Mouse (Mus musculus): Measurements from ENCODE around the gene Ccdc148. TPM values are rescaled to one million over a fixed set of nuclear protein-coding genes. Genes with fewer than 3 reads are reported as not detected.

Gene Ccdc148
- polyA plus RNA-seq, 1 experiment from 2014 or later, result 6.3 TPM

DNA sequence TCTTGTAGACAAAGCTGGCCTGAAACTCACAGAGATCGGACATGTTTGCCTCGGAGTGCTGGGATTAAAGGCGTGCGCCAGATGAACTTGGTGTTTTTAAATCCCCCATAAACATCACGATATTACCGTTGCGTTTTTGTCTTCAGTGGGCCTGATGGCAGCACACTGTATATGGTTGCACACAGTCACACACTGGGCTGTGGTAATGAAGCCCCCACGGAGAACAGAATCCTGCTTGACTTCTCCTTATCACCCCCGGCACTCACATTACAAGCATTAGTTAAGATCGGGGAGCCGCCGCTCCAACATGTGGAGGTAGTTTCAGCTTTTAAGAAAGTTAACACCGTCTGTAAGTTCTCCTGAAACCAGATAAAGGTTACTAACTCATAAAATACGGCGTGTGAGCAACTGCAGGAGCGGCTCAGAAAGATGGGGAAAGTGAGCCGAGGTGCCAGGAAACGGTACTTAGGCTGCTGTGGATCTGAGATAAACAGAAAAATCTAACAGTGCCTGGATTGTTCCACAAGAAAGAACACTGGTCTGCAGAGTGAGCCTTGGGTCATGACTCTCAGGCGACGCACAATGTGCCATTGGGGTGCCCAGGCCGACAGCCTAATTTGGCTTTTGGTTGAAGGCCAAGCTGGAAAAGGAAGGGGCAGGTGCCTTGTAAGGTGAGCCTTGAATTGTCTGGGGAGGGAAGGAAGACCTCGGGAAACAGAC lies 117.0 kb downstream of the Ccdc148 start:
- WGBS, result 76% methylated on average over 22 of the region's 22 CpGs
- H3K4me1 ChIP-seq, result peaks cover 5% of the 10 kb centered on the region; the same call in 1 of the 2 replicates
- H3K9me3 ChIP-seq (replicated peaks), result no peaks in the 10 kb centered on the region
- H3K27me3 ChIP-seq (replicated peaks), result no peaks in the 10 kb centered on the region
- H3K9ac ChIP-seq (replicated peaks), result no peak overlapping the region
- no peaks in the 10 kb centered on the region for H3K36me3 ChIP-seq
- no peak for ATAC-seq (ENCODE audit: low FRiP score)
- H3K27ac ChIP-seq (replicated peaks), result no peak overlapping the region
- no peak overlapping the region for H3K4me3 ChIP-seq (replicated peaks)
- H3K4me2 ChIP-seq, result no peak overlapping the region

DNA sequence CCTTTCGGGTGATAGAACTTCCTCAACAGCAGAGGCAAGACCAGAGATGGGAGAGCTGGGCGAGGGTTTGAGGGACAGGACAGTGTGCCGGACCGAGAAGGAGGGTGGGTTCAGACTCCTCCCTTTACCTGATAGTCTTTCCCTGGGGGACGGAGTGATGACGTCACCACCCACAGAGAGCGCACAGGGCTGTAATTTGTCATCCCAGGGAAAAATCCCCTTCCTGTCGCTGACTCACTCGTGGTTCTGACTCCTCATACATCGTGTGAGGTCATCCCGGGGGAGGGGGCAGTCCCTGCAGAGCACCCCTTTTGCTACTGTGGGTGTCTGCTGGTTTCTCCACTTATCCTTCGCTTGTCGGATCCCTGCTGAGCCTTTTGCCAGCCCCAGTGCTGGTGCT lies 117.9 kb downstream of the Ccdc148 start:
- ATAC-seq (ENCODE audit: low FRiP score), result peak; percentile 47; the same call in 1 of the 2 replicates
- WGBS, result 62% methylated on average over 13 of the region's 13 CpGs

DNA sequence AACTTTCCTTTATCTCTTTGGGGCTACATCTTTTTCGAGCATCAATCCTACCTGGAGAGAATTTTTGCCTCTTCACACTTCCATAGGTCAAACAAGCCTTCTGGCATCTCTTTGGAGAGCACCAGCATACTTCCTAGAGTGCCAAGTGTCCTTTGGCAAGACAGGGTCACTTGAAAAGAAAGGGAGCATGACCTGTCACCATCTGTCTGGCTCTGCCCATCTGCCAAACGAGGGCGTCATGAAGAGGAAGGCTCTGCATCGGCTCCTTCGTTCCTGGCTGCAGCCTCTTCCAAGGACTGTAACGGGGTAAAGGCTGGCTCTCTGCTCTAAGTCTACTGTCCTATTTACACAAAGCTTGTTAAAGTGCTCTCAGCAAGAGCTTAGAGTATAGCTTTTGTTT lies 124.0 kb downstream of the Ccdc148 start:
- Histone ChIP-seq H3K9me3 (replicated peaks) (no peaks in the 10 kb centered on the region), H3K4me3 (replicated peaks) (no peak overlapping the region), H3K4me1 (no peaks in the 10 kb centered on the region), H3K4me2 (no peak overlapping the region), H3K9ac (replicated peaks) (no peak overlapping the region), H3K27ac (replicated peaks) (no peak overlapping the region), H3K27me3 (replicated peaks) (no peaks in the 10 kb centered on the region), H3K36me3 (no peaks in the 10 kb centered on the region)
- ATAC-seq (ENCODE audit: low FRiP score), result no peak
- 56% methylated on average over 6 of the region's 6 CpGs for WGBS

More for the DNA sequence above, 117.9 kb downstream of the Ccdc148 start:
- Histone ChIP-seq H3K9ac (replicated peaks) (no peak overlapping the region), H3K27ac (replicated peaks) (no peak overlapping the region), H3K4me3 (replicated peaks) (no peak overlapping the region), H3K27me3 (replicated peaks) (no peaks in the 10 kb centered on the region), H3K4me2 (no peak overlapping the region), H3K9me3 (replicated peaks) (no peaks in the 10 kb centered on the region), H3K36me3 (no peaks in the 10 kb centered on the region), H3K4me1 (peaks cover 5% of the 10 kb centered on the region; the same call in 1 of the 2 replicates)

DNA sequence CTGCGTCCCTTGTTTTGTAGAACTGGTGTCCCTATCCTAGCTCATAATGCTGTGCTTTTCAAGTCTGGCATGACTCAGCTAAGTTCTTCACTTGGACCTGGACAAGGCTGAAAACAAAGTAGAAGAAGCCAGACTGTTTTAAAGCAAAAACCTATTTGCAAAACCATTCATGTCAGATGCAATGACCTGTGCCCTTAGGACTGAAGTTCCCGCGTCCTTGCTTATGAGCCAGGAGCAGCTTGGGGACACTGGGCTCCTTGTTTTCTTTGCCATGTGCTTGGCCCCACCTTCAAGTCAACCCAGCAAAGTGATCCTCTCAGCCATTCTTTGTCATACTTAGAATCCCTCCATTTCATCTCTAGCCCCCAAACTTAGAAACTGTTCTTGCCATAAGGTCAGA lies 125.3 kb downstream of the Ccdc148 start:
- no peak overlapping the region for H3K4me3 ChIP-seq (replicated peaks)
- no peaks in the 10 kb centered on the region for H3K9me3 ChIP-seq (replicated peaks)
- no peaks in the 10 kb centered on the region for H3K36me3 ChIP-seq
- H3K4me2 ChIP-seq, result no peak overlapping the region
- H3K27me3 ChIP-seq (replicated peaks), result no peaks in the 10 kb centered on the region
- no peaks in the 10 kb centered on the region for H3K4me1 ChIP-seq
- no peak overlapping the region for H3K27ac ChIP-seq (replicated peaks)
- no peak overlapping the region for H3K9ac ChIP-seq (replicated peaks)
- 85% methylated on average over 3 of the region's 3 CpGs for WGBS
- no peak for ATAC-seq (ENCODE audit: low FRiP score)

DNA sequence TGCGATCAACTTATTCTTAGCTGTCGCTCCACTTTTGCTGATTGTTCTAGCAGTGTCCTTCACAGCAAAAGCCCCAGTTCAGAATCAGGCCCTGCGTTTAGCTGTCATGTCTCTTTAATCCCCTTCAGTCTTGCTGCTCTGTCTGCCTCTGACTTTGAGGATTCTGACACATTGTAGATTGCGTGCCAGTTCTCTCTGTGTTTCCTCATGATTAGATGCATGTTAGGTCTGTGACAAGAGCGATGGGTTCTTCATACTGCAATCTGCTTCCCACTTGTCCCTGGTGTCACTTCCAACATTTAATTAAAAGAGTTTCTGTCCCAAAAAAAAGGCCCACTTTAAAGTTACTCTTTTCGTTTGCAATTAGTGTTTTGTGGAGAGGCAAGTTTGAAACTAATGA lies 126.2 kb downstream of the Ccdc148 start:
- H3K4me2 ChIP-seq, result no peak overlapping the region
- WGBS, result 93% methylated on average over 6 of the region's 6 CpGs
- no peak overlapping the region for H3K9ac ChIP-seq (replicated peaks)
- H3K27ac ChIP-seq (replicated peaks), result no peak overlapping the region
- H3K36me3 ChIP-seq, result no peaks in the 10 kb centered on the region
- H3K27me3 ChIP-seq (replicated peaks), result no peaks in the 10 kb centered on the region
- no peak for ATAC-seq (ENCODE audit: low FRiP score)
- no peaks in the 10 kb centered on the region for H3K4me1 ChIP-seq
- no peak overlapping the region for H3K4me3 ChIP-seq (replicated peaks)
- no peaks in the 10 kb centered on the region for H3K9me3 ChIP-seq (replicated peaks)

DNA sequence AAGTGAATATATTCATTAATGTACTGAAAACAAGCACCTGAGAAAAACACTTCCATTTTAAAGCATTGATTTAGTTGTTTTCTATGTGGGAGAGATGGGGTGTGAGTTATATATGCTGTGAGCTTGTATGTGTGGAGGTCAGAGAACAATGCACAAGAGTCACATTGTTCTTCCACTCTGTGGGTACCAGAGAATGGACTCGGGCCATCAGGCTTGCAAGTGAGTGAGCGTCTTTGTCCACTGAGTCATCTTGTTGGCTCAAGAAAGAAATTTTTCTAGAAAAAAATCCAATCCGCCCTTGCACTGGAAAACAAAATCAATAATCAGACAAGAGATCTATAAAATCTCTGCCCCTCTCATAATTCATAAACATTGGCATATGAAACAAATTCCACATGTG lies 135.9 kb downstream of the Ccdc148 start:
- WGBS, result 84% methylated on average over 3 of the region's 3 CpGs
- no peak for ATAC-seq (ENCODE audit: low FRiP score)
- no peaks in the 10 kb centered on the region for H3K27me3 ChIP-seq (replicated peaks)
- H3K4me2 ChIP-seq, result no peak overlapping the region
- no peaks in the 10 kb centered on the region for H3K9me3 ChIP-seq (replicated peaks)
- H3K36me3 ChIP-seq, result no peaks in the 10 kb centered on the region
- H3K4me3 ChIP-seq (replicated peaks), result no peak overlapping the region
- no peak overlapping the region for H3K27ac ChIP-seq (replicated peaks)
- no peaks in the 10 kb centered on the region for H3K4me1 ChIP-seq
- no peak overlapping the region for H3K9ac ChIP-seq (replicated peaks)

DNA sequence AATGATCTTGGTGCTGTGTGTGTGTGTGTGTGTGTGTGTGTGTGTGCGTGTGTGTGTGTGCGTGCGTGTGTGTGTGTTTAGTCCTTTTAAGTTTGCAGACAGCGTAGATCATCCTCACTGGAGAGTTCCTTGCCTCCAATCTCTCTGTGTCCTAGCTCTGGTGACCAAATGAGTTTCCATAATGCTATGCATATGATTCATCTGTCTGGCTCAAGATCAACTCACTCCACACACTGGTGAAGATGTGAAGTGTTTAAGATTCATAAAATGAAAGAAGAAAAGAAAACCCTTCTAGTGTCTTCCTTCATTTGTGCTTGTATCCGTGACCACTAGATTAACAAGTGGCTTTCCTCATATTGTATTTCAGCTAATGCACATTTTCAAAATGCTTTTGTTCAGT lies 153.1 kb downstream of the Ccdc148 start:
- WGBS, result 87% methylated on average over 5 of the region's 5 CpGs
- Histone ChIP-seq H3K4me1 (no peaks in the 10 kb centered on the region), H3K4me3 (replicated peaks) (no peak overlapping the region), H3K36me3 (no peaks in the 10 kb centered on the region), H3K27me3 (replicated peaks) (no peaks in the 10 kb centered on the region), H3K9me3 (replicated peaks) (no peaks in the 10 kb centered on the region), H3K9ac (replicated peaks) (no peak overlapping the region), H3K27ac (replicated peaks) (no peak overlapping the region), H3K4me2 (no peak overlapping the region)
- no peak for ATAC-seq (ENCODE audit: low FRiP score)

DNA sequence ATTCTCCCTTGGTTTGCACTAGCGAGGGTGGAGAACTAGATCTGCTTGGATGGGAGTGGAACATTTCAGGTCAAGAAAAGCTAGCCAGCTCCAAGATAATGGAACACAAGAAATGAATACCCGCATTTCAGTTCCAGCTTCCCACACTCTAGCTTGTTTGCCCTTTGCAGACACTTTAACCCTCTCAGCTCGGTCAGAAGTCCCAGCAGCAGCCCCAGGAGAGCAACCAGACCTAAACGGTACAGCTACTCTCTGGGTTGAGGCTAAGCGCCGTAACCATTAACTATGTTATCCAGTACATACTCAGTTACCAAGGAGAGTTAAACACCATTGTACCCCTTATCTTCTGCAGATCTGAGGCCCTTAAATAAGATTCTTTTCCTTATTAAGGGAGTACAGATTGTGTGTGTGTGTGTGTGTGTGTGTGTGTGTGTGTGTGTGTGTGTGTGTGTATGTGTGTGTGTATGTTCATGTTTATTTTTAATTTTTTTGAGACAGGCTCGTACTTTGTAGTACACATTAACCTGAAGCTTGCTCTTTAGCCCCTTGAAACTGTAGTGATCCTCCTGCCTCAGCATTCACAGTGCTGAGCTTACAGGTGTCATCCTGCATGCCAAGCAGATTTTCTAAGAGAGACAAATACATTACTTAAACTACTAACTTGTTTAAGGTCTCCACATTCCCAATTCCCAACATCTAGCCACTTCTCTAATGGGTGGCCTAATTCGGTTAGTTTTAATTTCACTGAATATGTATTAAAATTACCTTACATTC lies 153.7 kb downstream of the Ccdc148 start:
- ATAC-seq (ENCODE audit: low FRiP score), result no peak
- Histone ChIP-seq H3K9ac (replicated peaks) (no peak overlapping the region), H3K27ac (replicated peaks) (no peak overlapping the region), H3K36me3 (no peaks in the 10 kb centered on the region), H3K4me1 (no peaks in the 10 kb centered on the region), H3K4me2 (no peak overlapping the region), H3K9me3 (replicated peaks) (no peaks in the 10 kb centered on the region), H3K27me3 (replicated peaks) (no peaks in the 10 kb centered on the region), H3K4me3 (replicated peaks) (no peak overlapping the region)
- 93% methylated on average over 8 of the region's 8 CpGs for WGBS

DNA sequence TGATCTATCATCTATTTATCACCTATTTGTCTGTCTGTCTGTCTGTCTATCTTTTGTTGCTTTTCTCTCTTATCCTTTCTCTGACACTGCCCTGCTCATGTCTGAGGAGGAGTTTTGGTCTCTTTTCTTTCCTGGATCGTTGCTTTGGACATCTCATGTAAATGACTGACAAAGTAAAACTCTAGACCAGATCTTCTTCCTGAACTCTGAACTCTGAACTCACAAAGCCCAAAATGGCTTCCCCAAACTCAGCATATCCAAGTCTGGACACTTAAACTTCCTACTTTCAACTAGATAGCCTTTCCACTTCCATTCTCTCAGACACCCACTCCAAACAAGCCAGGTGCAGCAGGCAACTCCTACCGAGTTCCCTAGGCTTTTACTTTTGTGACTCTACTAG lies 163.3 kb downstream of the Ccdc148 start:
- Histone ChIP-seq H3K27ac (replicated peaks) (no peak overlapping the region), H3K4me1 (no peaks in the 10 kb centered on the region), H3K4me3 (replicated peaks) (no peak overlapping the region), H3K36me3 (no peaks in the 10 kb centered on the region), H3K4me2 (no peak overlapping the region), H3K9ac (replicated peaks) (no peak overlapping the region), H3K9me3 (replicated peaks) (no peaks in the 10 kb centered on the region), H3K27me3 (replicated peaks) (no peaks in the 10 kb centered on the region)
- ATAC-seq (ENCODE audit: low FRiP score), result no peak
- 81% methylated on average over 2 of the region's 2 CpGs for WGBS

DNA sequence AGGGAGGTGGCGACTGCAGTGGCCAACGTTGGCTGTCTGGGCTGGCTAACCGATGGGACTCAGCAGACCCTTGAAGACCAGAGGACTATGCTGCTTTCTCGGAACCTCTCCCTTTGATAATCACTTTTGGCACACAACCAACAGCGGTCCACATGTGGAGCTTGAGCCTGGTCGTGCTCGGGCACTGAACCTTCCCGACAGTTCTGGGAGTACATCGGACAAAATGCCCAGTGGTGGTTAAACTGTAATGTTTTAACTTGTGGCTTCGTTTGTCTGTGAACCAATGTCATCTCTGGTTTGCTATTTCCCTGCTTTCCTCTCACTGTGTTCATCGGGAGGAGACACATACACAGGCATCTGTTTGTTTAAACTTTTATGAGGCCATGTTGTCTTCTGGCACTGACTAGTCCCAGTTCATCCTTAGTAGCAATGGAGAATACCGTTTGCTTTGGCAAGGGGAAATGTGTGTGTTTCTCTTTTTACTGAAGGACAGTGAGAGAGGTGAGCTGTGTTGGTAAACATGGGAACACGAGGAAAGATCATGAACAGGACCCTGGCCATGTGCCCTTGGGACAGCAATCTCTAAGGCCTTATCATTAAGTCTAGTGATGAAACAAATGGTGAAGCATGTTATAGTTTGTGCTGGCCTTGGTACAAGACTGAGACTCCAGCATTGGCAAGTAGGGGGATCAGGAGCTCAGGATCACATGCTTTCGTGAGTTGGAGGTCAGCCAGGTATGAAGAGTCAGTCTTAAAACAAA lies 167.9 kb downstream of the Ccdc148 start:
- Histone ChIP-seq H3K9ac (replicated peaks) (no peak overlapping the region), H3K9me3 (replicated peaks) (no peaks in the 10 kb centered on the region), H3K27ac (replicated peaks) (no peak overlapping the region), H3K27me3 (replicated peaks) (no peaks in the 10 kb centered on the region), H3K4me3 (replicated peaks) (no peak overlapping the region), H3K4me2 (no peak overlapping the region), H3K36me3 (no peaks in the 10 kb centered on the region), H3K4me1 (no peaks in the 10 kb centered on the region)
- WGBS, result 80% methylated on average over 14 of the region's 14 CpGs
- no peak for ATAC-seq (ENCODE audit: low FRiP score)

DNA sequence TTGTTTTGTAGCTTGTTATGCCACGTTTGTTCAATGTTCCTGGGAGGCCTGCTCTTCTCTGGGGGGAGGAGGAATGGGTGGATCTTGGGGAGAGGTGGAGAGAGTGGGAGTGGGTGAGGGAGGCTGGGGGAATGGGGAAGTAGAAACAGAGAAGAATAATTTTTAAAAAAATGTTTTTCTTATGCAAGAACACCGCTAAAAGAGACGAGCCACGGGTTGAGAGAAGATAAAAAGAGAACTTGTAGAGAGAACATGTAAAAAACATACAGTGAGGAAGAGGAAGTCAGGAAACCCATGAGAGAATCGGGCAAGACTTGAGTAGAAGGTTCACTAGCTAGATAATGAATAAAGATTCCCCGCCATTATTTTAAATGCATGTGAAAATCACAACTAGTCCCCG lies 182.4 kb downstream of the Ccdc148 start:
- no peak overlapping the region for H3K4me3 ChIP-seq (replicated peaks)
- H3K4me1 ChIP-seq, result no peaks in the 10 kb centered on the region
- H3K4me2 ChIP-seq, result no peak overlapping the region
- ATAC-seq (ENCODE audit: low FRiP score), result no peak
- H3K27me3 ChIP-seq (replicated peaks), result no peaks in the 10 kb centered on the region
- WGBS, result 94% methylated on average over 7 of the region's 7 CpGs
- H3K27ac ChIP-seq (replicated peaks), result no peak overlapping the region
- no peaks in the 10 kb centered on the region for H3K9me3 ChIP-seq (replicated peaks)
- no peaks in the 10 kb centered on the region for H3K36me3 ChIP-seq
- no peak overlapping the region for H3K9ac ChIP-seq (replicated peaks)
